Mouse (Mus musculus) lung, postnatal 14 days (tissue): ENCODE measurements at regions not wholly inside any gene's neighbourhood (a gene's known extent, or its start where the extent isn't known, plus 50 kb on each side); places are given as distances from the start of the nearest gene placed in this dataset.

ENCODE experiments used
- DNase-seq: peaks from one replicate; pipeline ENCODE4 v3.0.0; 2021

DNA sequence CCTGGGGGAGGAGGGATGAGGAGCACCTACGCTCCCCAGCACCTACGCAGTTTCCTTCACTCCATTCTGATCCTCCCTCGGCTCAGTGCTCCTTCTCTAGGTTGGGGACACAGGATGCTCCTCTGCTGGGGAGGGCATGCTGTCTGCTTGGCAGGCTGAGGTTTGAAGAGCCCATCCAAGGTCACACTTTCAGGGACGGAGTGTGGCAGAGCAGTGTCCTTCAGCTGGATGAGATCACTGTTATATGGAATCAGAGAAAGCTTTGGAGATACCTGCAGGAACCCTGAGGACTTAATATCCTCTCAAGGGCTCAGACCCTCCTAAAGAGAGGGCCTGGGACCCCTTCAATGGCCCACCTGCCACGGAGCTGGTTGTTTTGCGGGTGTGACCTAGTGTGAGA is 60.5 kb downstream of the Klhdc7a start:
- no peak for DNase-seq

- DNase-seq, result no peak
Measured at GRCm38 (mm10) chr4:139906176-139906575, 61.6 kb downstream of the Klhdc7a start.

DNA sequence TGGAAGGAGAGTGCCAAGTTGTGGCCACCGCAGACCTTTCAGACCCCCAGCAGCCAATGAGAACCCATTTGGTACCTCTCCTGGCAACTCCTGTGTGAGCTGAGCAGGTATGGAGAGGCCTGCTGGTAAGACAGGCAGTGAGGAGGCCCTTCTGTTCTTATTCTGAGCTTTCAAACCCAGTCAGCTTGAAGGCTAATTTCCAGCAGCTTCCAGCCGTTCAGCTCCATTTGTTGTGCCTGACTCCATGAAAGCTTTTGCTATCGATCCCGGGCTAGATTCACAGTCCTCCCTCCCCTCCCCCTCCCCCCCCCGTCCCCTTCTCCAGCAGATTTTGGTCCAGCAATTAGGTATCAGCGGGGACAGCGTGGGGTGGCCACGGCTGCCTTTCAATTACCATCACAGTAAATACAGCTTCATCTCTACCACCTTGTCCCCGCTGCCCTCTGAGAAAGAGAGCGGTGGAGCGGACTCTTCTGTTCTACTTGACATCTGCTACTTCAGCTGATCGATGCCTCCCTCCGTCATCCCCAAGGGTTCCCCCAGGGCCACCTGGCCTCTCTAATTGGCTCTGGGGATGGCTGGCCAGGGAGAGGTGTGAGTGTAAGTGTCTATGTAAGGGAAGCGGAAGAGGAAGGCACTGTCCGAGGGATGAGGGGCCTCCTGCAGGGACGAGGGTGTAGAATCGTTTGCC is 62.6 kb downstream of the Klhdc7a start:
- no peak for DNase-seq

DNA sequence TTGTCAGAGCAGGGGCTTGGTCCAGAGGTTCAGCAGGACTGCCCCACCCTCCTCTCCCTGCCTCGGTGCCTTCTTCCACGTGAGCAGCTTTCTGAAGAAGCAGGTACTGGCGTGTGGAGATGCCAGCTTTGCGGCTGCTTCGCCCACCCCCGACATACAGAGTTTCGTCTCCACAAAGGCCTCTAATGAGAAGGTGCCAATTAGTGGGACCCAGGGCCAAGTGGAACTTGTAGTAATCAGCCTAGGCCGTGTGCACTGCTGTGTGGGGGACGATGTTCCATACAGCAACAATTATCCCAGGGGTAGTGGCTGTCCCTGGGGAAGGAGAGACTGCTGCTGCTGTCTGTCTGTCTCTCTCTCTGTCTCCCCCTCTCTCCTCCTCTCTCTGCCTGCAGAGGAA is 66.6 kb upstream of the Pax7 start:
- no peak for DNase-seq

DNA sequence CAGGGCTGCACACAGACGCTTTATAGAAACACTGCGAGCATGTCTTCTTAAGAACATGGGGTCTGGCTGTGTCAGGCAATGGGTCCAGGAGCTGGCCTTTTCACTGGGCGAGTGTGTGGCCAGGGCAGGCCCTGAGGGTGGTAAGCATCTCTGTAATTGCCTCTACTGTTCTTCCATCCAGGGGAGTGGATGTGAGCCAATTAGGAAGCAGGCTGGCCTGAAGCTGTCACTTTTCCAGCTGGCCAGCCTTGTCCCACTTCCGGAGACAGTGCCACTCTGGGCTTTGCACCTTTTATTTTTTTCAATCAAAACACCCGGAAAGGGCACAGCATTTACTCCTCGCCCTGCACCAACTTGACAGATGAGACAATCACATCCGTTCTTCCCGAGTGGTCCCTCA is 66.1 kb upstream of the Pax7 start:
- no peak for DNase-seq

- DNase-seq, result peak; percentile 16
Measured at GRCm38 (mm10) chr4:139892678-139893077, 59.4 kb upstream of the Pax7 start.

GRCm38 (mm10) chr4:139889013-139889412 is 55.7 kb upstream of the Pax7 start:
- no peak for DNase-seq
